ENCODE assay signal across 17 mouse cellular contexts in the genomic region with DNA sequence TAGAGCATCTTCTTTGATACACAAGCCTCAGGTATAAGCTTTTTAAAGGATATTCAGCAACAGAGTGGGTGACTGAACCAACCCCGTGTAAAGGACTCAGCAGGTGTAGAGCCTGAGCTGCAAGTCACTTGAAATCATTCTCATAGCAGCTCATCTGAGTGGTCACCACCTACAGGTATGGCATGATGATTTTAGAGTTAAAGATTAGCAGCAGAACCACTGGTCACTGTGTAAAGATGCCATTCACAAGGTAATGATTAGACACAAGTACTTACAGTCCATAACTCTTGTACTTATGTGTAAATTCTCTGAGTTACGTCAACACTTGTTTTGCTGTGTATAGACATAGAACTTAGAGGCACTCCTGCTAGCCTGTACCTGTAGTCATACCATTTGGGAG.
"Had no signal": no experiment of that assay in that cellular context is flagged by ENCODE, and none has a peak within 500 bp of the region (broad histone marks: within the 10 kb centered on the region; RNA-seq: fewer than 3 reads in every experiment).

No protein-coding gene starts in this region.

- H3K9me3 ChIP-seq: limb, embryonic 10.5 days; limb, embryonic 13.5 days had no signal

- DNase-seq: kidney, adult 9 months; layer of hippocampus, adult 9-11 months; lung, embryonic 14.5 days; lung, postnatal 10 days; lung, postnatal 4 days; midbrain, embryonic 14.5 days; right cerebral cortex, postnatal 4 days; thymus, adult 2 months; thymus, postnatal 14 days; thymus, postnatal 4 days had no signal

- ATAC-seq: intestine, postnatal 0 days had no signal

- H3K9ac ChIP-seq: limb, embryonic 13.5 days; lung, embryonic 14.5 days had no signal

- H3K4me2 ChIP-seq: limb, embryonic 13.5 days; lung, embryonic 14.5 days; midbrain, embryonic 11.5 days had no signal

- H3K36me3 ChIP-seq: limb, embryonic 10.5 days; limb, embryonic 13.5 days had no signal

- H3K4me3 ChIP-seq: layer of hippocampus, adult 2 months; limb, embryonic 10.5 days; limb, embryonic 13.5 days had no signal

- H3K27me3 ChIP-seq: limb, embryonic 13.5 days had no signal

- H3K27ac ChIP-seq: kidney, postnatal 0 days; layer of hippocampus, adult 2 months; limb, embryonic 10.5 days; limb, embryonic 13.5 days; stomach, postnatal 0 days had no signal
